Mouse (Mus musculus) testis, adult 2 months (tissue): ENCODE data around the gene Clic3.

Experiments
- CTCF ChIP-seq: fragments of 200-500 bp; IDR thresholded peaks from 2 replicates; pipeline ENCODE4 v1.5.1; 2012; ENCODE audit warnings: low read depth, mild to moderate bottlenecking, inconsistent platforms, low read length, moderate library complexity; ENCODE audit not compliant: control insufficient read depth, insufficient read depth, insufficient replicate concordance
- POLR2A ChIP-seq: fragments of 200-500 bp; IDR thresholded peaks from 2 replicates; pipeline ENCODE4 v1.6.1; 2012; ENCODE audit warnings: low read depth, mild to moderate bottlenecking, inconsistent platforms, low read length, moderate library complexity; ENCODE audit not compliant: control insufficient read depth

GRCm38 (mm10) chr2:25469969-25470368 is 13.3 kb downstream of the Clic3 start, which contains the start of gene Ptgds:
- no peak for TF ChIP-seq POLR2A
- TF ChIP-seq CTCF, result no peak
